Comparison of ENCODE assay signal across 11 mouse cellular contexts in the genomic region with DNA sequence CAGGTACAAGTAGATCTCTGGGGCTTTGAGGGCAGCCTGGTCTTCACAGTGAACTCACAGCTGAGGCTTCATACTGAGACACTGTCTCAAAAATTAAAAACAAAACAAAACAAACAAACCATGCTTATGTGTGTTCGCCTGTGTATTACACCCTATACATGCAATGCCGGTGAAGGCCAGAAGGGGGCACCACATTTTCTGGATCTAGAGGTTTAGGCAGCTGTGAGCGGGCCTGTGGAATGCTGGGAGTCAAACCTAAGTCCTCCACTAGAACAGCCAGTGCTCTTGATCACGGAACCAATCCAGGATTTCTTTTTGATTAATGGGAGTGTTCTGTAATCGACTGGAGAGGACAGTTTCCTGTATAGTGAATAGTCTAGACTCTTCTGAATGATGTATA. TPM values are rescaled to one million over a fixed set of nuclear protein-coding genes. Genes with fewer than 3 reads are reported as not detected.
DNase-seq lines count a peak whose midpoint lies in the region; TF ChIP-seq lines count a peak whose summit lies in the region.
"Had no signal": no experiment of that assay in that cellular context is flagged by ENCODE, and none has a peak within 500 bp of the region (broad histone marks: within the 10 kb centered on the region; RNA-seq: fewer than 3 reads in every experiment).

No protein-coding gene starts in this region.

- intact Hi-C loops in gastrocnemius, adult 2 months (cut with DNase I), result no loop called here

- no peak overlapping the region for H3K27ac ChIP-seq in gastrocnemius, adult 2 months
- H3K27ac ChIP-seq in thymus, adult 2 months (ENCODE audit: control insufficient read depth, insufficient read depth, low read length), result no peak overlapping the region

- peak; percentile 41 for TF ChIP-seq CTCF in gastrocnemius, adult 2 months (IDR thresholded peaks at IDR 0.05)
- TF ChIP-seq CTCF in thymus, adult 2 months (IDR thresholded peaks at IDR 0.05; ENCODE audit: borderline replicate concordance, control insufficient read depth, extremely low read depth, insufficient read depth, low read length, poor library complexity), result peak; percentile 64; the same call in 1 of the 2 replicates

- no peaks in the 10 kb centered on the region for H3K36me3 ChIP-seq in thymus, adult 2 months (ENCODE audit: control insufficient read depth, insufficient read depth, low read length)

- no peak for TF ChIP-seq POLR2A in thymus, adult 2 months (IDR thresholded peaks at IDR 0.05; ENCODE audit: control insufficient read depth, extremely low read depth, insufficient read depth, low read length, poor library complexity)

- peaks cover 12% of the 10 kb centered on the region for H3K4me1 ChIP-seq in thymus, adult 2 months (replicated peaks; ENCODE audit: control insufficient read depth, insufficient read depth, low read length)

- no peak overlapping the region for H3K4me3 ChIP-seq in gastrocnemius, adult 2 months
- no peak overlapping the region for H3K4me3 ChIP-seq in thymus, adult 2 months (ENCODE audit: control insufficient read depth, insufficient read depth, low read length)

- WGBS in thymus, adult 2 months, result 67% methylated on average over 5 of the region's 5 CpGs

- no peak for DNase-seq in gastrocnemius, adult 2 months
- DNase-seq in gastrocnemius, postnatal 10 days, result no peak
- no peak for DNase-seq in thymus, adult 2 months
- no peak for DNase-seq in thymus, adult 18-20 months
- peak; percentile 88 for DNase-seq in induced T-regulatory cell, adult 2 months (ENCODE audit: low read depth)
- no peak for DNase-seq in urinary bladder, adult 2 months (ENCODE audit: low spot score)
- no peak for DNase-seq in cerebellum, postnatal 36 days
- no peak for DNase-seq in urinary bladder, postnatal 14 days (ENCODE audit: low spot score)
- DNase-seq: lung, postnatal 10 days had no signal

- H3K27me3 ChIP-seq in thymus, adult 2 months (ENCODE audit: control insufficient read depth, insufficient read depth, low read length), result no peaks in the 10 kb centered on the region
- H3K27me3 ChIP-seq: Patski had no signal

RNA-seq across cellular contexts. Expression of a gene that starts 11.6 kb away (rescaled TPM):
- total RNA-seq in gastrocnemius, adult 2 months (2021), result under 1 TPM in 1 of 2 experiments, not detected in 1; 0.20 TPM
- under 1 TPM in 1 of 2 experiments, not detected in 1; 0.27 TPM for total RNA-seq in gastrocnemius, postnatal 10 days (2021)
- polyA plus RNA-seq in thymus, adult 2 months (2012; rRNA removed), result 13.4 and 13.5 TPM in 2 replicates
- polyA plus RNA-seq in urinary bladder, adult 2 months (2012; rRNA removed), result 0.69 and 1.3 TPM in 2 replicates
- total RNA-seq: hematopoietic stem cell, adult 5-6 weeks had no signal

RNA-seq across cellular contexts. Expression of a gene that starts 11.7 kb away (rescaled TPM):
- total RNA-seq in gastrocnemius, adult 2 months (2021), result 100 to 1,000 TPM; 579 to 815 TPM
- total RNA-seq in gastrocnemius, postnatal 10 days (2021), result 100 to 1,000 TPM; 427 to 492 TPM
- polyA plus RNA-seq in thymus, adult 2 months (2012; rRNA removed), result 128 and 138 TPM in 2 replicates
- 308 and 318 TPM in 2 replicates for polyA plus RNA-seq in urinary bladder, adult 2 months (2012; rRNA removed)
